Mouse (Mus musculus) cerebellum, adult 9-10 months (tissue): Measurements from ENCODE around the gene Ssb.

ENCODE experiments used
- DNase-seq: peaks from one replicate; pipeline ENCODE4 v3.0.0; 2022

Gene Ssb

DNA sequence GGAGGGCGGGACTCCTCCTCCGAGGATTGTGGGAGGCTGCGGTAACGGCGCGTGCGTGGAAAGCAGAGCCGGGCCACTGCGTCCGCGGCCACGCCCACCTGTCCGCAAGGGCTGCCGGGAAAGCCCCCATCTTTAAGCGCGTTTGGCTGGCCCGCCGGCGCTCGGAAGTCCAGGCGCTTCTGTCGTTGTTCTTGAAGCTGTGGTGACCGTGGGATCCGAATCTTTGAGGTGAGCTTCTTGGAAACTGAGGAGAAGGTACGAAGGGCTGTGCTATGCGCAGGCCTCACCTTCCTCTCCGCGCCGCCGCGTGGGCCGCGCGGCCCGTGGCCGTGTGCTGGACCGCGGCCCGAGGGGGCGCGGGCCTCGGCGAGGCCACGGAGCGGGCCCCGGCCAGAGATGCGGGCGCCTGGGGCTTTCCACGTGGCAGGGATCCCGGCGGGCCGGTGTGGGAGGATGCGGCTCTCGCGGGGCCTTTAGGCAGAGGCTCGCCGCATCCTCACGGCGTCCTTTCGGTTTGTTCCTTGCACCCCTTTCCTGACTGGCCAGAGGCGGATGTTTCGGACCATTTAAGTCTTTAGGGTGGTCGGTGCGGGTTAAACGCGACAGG, at the start of gene Ssb:
TSS of gene Ssb (plus strand) at position 78 of the 607 bp plus-strand sequence.
- DNase-seq = peak; percentile 92

DNA sequence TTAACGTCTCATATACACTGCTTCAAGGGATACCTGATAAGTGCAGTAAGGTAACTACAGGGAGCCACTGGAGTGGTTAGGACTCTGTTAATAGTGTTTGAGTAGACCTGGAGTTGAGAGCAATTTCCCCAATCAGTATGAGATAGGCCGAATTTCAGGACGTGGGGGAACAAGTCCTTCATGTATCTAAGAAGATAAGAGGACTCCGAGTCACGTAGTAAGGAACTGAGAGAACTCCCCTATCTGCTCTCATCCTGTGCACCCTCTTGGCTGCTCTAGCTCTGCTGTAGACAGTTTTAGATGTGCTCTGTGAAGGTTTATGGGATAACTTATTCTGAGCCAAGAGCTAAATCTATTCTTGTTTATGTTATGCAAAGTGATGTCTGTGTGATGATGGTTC, 44.8 kb upstream of the Ssb start:
- DNase-seq = no peak

- no peak for DNase-seq
Measured at GRCm38 (mm10) chr2:69818350-69819085, 42.8 kb upstream of the Ssb start.

- no peak for DNase-seq
Measured at GRCm38 (mm10) chr2:69820201-69820600, 41.2 kb upstream of the Ssb start.

- DNase-seq = no peak
Measured at GRCm38 (mm10) chr2:69821711-69822110, 39.7 kb upstream of the Ssb start, which contains the start of gene Klhl23. Klhl23 (plus strand) TSS chr2:69821944.

DNA sequence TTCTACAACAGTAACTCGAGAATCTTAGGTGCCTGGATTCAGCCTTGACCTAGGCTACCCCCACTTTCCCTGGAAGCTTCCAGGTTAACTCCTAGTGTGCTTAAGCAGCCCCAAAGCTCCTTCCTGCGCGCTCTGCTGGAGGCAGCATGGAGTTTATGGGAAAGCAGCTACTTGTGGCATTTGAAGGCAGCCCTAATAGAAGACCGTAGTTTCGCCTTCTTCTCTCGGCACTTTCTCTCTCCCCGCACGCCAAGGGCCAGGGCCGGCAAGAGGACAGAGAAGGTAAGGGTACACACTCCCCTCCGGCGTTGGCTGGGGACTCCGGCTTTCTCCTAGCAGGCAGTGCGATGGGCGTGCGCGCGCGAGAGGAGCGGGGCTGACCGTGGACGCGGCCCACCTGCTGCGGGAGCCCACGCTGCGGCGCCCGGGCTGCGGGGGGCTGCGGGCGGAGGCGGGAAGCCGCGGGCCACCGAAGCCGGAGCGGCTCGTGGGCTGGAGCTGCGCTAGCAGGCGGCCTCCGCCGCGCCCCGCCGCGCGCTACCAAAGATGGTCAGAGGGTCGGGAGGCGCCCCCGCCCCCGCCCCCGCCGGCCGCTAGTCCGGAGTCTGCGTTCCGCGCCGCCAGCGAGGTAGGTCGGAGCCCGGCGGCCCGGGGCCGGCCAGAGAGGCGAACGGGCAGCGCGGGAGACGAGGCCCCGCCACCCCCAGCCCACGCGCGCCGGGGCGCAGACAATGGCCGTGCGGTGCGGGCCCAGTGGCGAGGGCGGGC, 38.8 kb upstream of the Ssb start:
- peak; percentile 64 for DNase-seq

GRCm38 (mm10) chr2:69823129-69823677, 38.2 kb upstream of the Ssb start:
- peak; percentile 65 for DNase-seq

- peak; percentile 48 for DNase-seq
Measured at GRCm38 (mm10) chr2:69825898-69826297, 35.5 kb upstream of the Ssb start.

DNA sequence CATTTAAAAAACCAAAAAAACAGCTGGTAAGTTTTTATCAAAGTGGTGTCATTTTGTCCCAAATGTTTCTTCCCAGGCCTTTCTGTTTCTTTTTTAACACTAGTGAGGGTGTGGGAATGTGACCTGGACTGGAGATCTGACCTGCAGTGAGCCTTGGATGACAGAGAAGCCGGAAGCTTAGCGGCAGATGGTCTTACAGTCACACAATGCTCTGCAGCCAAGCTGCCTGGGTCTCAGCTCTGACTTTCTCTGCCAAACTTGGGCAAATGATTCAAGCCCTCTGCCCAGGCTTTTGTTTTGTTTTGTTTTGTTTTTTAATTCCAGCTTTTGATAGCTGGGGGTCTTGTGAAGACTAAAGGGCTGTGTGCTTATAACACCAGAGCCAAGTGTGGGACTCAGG, 35.0 kb upstream of the Ssb start:
- peak; percentile 82 for DNase-seq

DNA sequence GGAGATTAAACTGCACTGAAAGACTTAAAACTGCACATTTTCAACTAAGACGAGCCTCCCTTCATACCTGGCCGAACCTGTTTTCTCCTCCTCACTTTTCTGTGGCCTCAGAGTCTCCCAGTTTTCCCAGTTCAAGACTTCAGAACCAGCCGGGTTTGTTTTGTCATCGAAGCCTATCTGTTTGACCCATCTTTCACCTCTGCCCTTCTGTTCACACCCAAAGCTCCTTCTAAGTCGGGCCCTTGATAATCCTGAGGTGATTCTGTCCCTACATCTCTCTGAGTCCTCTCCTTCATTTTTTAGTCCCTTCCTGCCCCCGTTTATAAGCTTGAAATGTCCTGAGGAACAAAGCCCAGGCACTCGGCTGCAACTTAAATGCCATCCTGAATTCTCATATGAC, 33.3 kb upstream of the Ssb start:
- DNase-seq = no peak

DNA sequence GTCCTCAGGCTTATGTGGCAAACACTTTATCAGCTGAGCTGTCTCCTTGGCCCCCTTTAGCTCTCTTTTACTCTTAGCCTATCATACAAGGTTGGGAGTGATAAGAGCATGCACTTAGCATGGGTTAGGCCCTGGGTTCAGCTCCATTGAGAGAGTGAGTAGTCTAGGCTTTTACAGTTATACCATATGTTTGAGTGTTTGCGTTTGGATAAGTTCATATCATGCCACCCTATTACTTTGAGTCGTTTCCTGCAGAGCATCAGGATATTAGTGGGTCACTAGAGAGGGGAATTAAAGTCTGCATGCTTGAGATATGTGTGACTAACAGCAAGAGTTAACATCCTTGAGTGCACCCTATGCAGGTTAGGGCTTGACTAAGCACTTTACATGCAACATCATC, 31.7 kb upstream of the Ssb start:
- DNase-seq = no peak

GRCm38 (mm10) chr2:69830116-69830515, 31.2 kb upstream of the Ssb start:
- DNase-seq = no peak

- DNase-seq = no peak
Measured at GRCm38 (mm10) chr2:69837244-69837967, 24.0 kb upstream of the Ssb start.

- no peak for DNase-seq
Measured at GRCm38 (mm10) chr2:69837996-69838395, 23.4 kb upstream of the Ssb start.

- DNase-seq = no peak
Measured at GRCm38 (mm10) chr2:69838707-69839106, 22.7 kb upstream of the Ssb start.

DNA sequence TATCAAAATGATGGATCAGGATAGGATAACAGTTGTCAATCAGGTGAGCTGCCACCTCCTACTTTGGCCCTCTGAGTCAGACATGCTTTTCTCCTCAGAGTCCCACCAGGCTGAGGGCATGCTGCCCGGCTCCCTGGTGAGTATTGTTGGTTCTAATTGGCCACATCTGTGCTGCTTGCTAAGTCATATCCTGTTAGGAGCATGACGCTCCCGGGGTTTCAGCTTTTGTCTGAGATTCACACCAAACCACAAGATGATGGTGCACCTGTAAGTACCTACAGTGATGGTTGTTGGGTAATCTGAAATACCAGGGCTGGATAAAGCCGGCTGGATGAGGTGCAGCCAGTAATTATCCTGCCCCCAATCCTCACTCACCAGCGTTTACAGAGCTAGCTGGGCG, 21.1 kb upstream of the Ssb start:
- DNase-seq = no peak

GRCm38 (mm10) chr2:69849215-69849614, 12.1 kb upstream of the Ssb start:
- DNase-seq = no peak

DNA sequence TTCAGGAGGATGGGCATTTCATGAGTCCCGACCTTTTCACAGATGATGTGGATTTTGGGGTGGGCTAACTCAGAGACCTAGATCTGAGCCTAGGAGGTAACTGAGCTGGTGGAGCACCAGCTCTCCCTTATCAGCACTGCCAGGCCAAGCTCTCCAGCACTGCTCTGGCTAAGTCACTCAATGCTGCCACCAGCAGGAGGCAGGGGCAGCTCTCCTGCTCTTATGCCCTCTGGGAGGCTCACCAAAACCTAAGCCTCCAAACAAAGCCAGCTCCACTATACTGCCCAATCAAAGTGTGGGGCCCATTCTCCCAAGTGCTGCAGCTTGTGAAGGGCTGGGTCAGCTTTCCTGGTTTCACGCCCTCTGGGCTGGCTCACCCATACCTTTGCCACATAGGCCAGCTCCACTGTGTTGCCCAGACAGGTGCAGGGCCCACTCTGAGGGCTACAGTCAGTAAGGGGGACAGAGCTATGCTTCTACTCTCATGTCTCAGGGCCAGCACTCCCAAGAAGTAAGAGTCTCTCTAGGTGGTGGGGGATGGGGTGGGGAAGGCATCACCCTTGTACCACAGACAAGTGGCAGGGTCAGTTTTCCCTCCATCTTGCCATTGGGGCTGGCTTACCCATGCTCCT, 9.8 kb upstream of the Ssb start:
- no peak for DNase-seq

DNA sequence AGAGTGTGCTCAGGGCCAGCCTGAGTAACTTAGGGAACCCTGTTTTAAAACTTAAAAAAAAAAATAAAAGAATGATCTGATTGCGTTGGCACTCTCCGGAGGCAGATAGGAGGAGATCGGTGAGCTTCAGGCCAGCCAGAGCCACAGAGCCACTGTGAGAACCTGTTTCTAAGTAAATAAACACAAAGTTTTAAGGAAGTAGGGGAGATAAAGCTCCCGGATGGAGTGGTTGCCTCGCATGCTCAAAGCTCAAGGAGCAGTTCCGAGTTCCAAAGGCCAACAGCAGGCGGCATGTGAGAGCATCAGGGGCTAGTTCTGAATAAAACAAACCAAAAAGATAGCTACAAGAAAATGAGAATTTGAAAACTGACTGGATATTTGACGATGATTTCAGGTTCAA, 5.0 kb upstream of the Ssb start:
- DNase-seq = no peak

DNA sequence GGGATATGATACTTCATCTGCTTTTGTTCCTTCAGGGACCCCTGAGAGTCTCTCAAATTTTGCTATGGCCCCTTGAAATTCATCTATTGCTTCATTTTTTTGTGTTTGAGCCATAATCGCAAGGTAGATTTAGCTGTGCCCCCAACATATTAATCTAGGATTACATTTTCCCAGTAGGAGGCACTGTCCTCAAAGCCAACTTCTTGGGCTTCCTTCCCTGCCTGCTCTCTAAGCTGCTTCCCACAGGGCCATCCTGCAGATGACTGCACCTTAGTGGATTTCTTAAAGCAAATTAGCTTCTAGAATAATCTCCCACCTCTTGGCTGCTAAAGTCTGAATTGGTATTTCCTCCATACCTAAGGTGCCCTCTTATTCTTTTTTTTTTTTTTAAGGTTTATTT, 3.5 kb upstream of the Ssb start:
- no peak for DNase-seq

DNA sequence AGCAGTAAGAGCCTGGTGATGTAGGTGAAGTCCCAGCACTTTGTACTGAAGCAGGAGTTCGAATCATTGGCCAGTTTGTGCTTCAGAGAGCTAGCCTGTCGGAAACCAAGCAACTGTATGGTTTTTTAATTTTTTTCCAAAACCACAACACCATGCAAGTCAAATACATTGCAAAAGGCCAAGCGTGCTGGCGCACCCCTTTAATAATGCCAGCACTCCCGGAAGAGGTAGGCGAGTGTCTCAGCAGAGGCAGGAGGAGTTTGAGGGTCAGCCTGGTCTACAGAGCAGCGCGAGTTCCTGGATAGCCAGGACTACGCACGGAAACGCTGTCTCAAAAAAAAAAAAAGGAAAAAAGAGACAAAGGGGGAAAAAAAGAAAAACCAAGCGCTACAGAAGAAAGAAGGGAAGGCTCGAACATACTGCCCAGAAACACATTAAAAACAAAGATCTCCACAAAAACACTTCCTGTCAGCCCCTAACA, 350 bp upstream of the Ssb start:
- no peak for DNase-seq

DNA sequence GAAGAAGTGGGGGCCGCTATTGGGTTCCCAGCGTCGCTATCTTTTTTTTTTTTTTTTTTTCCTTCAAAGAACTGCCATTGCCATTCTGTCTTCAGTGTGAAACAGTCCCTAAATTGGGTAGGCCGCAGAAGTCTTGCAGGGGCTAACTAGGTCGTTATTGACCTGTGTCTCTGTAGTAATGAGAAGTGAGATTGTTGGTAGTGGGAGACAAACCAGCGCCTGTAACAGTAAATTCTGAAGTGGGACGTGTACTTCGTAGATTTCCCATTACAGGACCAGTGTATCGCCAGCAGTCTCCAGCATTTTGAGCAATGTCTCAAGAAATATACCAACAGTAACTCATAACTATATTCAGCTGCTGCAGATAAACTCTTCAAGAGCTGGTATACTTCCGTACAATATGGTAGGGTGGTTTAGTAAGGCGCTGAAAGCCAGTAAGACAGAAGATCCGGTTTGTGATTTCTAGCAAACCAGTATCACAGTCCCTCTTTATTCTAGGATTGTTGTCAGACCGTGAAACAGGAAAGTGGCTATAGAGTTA, 825 bp downstream of the Ssb start:
- peak; percentile 23 for DNase-seq
